Mouse (Mus musculus) forelimb bud, embryonic 11.5 days (tissue): ENCODE measurements at regions not wholly inside any gene's neighbourhood (a gene's known extent, or its start where the extent isn't known, plus 50 kb on each side); places are given as distances from the start of the nearest gene placed in this dataset.

Experiments used
- DNase-seq: peaks from one replicate; pipeline ENCODE4 v3.0.0-alpha.2; 2012; ENCODE audit warnings: low read depth, low spot score

- DNase-seq, result no peak
Measured at GRCm38 (mm10) chr9:47276303-47277005, 253.5 kb upstream of the Cadm1 start.

GRCm38 (mm10) chr9:47279410-47279809 is 250.6 kb upstream of the Cadm1 start:
- no peak for DNase-seq

GRCm38 (mm10) chr9:47280146-47280545 is 249.8 kb upstream of the Cadm1 start:
- DNase-seq, result peak; percentile 65

- no peak for DNase-seq
Measured at GRCm38 (mm10) chr9:47280598-47280997, 249.4 kb upstream of the Cadm1 start.

- DNase-seq, result no peak
Measured at GRCm38 (mm10) chr9:47283746-47284455, 246.1 kb upstream of the Cadm1 start.

GRCm38 (mm10) chr9:47286930-47287722 is 242.8 kb upstream of the Cadm1 start:
- peak; percentile 72 for DNase-seq

- no peak for DNase-seq
Measured at GRCm38 (mm10) chr9:47288587-47289199, 241.3 kb upstream of the Cadm1 start.

- DNase-seq, result no peak
Measured at GRCm38 (mm10) chr9:47300633-47301032, 229.3 kb upstream of the Cadm1 start.

GRCm38 (mm10) chr9:47307125-47307751 is 222.7 kb upstream of the Cadm1 start:
- no peak for DNase-seq

GRCm38 (mm10) chr9:47307752-47308500 is 222.0 kb upstream of the Cadm1 start:
- no peak for DNase-seq

- DNase-seq, result no peak
Measured at GRCm38 (mm10) chr9:47313433-47313832, 216.5 kb upstream of the Cadm1 start.

- DNase-seq, result no peak
Measured at GRCm38 (mm10) chr9:47314236-47314635, 215.7 kb upstream of the Cadm1 start.

GRCm38 (mm10) chr9:47320345-47320744 is 209.6 kb upstream of the Cadm1 start:
- no peak for DNase-seq

- no peak for DNase-seq
Measured at GRCm38 (mm10) chr9:47321106-47321789, 208.7 kb upstream of the Cadm1 start.

- no peak for DNase-seq
Measured at GRCm38 (mm10) chr9:47322293-47322692, 207.7 kb upstream of the Cadm1 start.

- DNase-seq, result peak; percentile 35
Measured at GRCm38 (mm10) chr9:47323051-47323450, 206.9 kb upstream of the Cadm1 start.

GRCm38 (mm10) chr9:47327575-47327974 is 202.4 kb upstream of the Cadm1 start:
- DNase-seq, result no peak

- no peak for DNase-seq
Measured at GRCm38 (mm10) chr9:47332929-47333328, 197.0 kb upstream of the Cadm1 start.

- DNase-seq, result no peak
Measured at GRCm38 (mm10) chr9:47338221-47338620, 191.8 kb upstream of the Cadm1 start.

GRCm38 (mm10) chr9:47346527-47347111 is 183.4 kb upstream of the Cadm1 start:
- no peak for DNase-seq
